Mouse (Mus musculus) heart, postnatal 4 days (tissue): ENCODE results near the gene Gm10142. TPM values are rescaled to one million over a fixed set of nuclear protein-coding genes. Genes with fewer than 3 reads are reported as not detected.
"Not testable (repeated sequence)": the region's sequence is repeated elsewhere in the genome, so short reads cannot be mapped to it uniquely, and the experiment has no call there.

Experiments
- DNase-seq: peaks from one replicate; pipeline ENCODE4 v3.0.0; 2021
- total RNA-seq, 2 experiments: library from RNA; stranded (reverse); gene quantifications; 2 replicates each; pipeline ENCODE4 v1.2.3; 2021

Gene Gm10142
- total RNA-seq, 2 experiments from 2014 or later: not detected

DNA sequence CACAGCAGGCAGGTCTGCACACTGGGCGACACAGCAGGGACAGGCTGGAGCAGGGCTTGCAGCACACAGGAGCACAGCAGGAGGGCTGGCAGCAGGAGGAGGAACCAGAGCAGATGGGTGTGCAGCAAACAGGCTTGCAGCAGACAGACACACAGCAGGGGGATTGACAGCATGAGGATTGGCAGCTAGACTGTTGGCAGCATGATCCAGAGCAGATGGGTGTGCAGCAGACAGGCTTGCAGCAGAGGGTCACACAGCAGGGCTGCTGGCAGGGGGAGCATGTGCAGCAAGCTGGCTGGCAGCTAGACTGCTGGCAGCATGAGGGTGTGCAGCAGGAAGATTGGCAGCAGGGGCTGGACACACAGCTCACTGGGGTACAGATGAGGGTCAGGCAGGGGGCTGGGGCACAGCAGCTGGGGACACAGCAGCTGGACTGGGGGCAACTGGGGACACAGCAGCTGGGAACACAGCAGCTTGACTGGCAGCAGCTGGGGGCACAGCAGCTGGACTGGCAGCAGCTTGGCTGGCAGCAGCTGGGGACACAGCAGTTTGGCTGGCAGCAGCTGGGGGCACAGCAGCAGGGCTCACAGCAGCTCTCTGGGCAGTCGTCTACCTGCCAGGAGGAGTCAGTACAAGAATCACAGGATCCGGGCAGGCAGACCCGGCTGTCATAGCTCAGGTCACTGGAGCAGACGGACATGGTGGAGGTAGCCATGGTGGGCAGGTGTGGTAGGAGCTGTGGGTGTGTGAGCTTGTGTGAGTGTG, 26.5 kb downstream of the Gm10142 start, which contains the start of gene Gm18596:
Gm18596 (minus strand) TSS at position 715 of the 765 bp plus-strand sequence.
- DNase-seq: not testable (repeated sequence)

DNA sequence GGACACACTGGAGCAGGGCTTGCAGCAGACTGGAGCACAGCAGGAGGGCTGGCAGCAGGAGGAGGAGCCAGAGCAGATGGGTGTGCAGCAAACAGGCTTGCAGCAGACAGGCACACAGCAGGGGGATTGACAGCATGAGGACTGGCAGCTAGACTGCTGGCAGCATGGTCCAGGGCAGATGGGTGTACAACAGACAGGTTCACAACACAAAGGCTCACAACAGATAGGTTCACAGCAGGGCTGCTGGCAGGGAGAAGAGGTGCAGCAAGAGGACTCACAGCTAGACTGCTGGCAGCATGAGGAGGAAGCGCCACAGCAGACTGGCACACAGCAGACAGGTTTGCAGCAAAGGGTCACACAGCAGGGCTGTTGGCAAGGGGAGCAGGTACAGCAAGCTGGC, 35.1 kb downstream of the Gm10142 start:
- DNase-seq: not testable (repeated sequence)

DNA sequence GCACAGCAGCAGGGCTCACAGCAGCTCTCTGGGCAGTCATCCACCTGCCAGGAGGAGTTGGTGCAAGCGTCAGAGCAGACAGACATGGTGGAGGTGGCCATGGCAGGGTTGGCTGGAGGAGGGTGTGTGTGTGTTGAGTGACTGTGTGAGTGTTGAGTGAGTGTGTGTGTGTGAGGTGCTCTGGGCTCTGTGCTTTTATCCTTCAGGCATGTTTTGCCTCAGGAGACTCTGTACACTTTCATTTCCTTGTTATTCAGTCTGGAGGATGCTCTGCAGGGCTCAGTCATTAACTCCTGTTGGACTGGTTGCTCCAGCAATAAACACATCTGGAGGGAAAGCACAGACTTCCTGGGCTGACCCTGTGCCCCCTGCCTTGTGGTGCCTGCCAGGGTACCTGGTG, 35.6 kb downstream of the Gm10142 start, which contains the start of gene Gm9736:
Gm9736 (minus strand) TSS at position 101 of the 400 bp plus-strand sequence.
- DNase-seq: not testable (repeated sequence)

DNA sequence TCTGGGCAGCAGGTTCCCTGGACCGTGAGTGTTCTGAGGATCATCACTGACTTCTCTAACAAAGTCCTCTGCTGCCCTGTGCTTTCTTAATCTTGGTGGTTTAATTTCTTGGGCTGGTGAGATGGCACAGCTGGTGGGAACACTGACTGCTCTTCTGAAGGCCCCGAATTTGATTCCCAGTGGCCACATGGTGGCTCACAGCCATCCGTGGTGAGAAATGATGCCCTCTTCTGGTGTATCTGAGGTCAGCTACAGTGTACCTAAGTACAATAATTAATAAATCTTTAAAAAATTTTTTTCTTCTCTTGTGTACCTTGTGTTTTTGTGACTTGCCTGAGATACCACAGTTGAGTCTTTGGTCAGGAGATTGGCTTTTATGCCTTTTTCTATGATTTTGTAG, 36.7 kb downstream of the Gm10142 start:
- not testable (repeated sequence) for DNase-seq

DNA sequence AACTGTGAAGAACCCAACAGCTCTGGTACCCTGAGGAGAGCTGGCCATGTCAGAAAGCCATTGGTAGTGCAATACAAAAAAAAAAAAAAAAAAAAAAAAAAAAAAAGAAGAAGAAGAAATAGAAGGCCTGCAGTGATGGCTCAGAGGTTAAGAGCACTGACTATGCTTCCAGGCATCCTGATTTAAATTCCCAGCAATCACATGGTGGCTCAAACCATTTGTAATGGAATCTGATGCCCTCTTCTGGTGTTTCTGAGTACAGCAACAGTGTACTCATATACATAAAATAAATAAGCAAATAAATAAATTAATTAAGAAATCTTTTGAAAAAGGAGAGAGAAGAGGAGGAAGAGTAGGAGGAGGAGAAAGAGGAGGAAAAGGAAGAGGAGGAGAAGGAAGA, 37.8 kb downstream of the Gm10142 start:
- DNase-seq: no peak

DNA sequence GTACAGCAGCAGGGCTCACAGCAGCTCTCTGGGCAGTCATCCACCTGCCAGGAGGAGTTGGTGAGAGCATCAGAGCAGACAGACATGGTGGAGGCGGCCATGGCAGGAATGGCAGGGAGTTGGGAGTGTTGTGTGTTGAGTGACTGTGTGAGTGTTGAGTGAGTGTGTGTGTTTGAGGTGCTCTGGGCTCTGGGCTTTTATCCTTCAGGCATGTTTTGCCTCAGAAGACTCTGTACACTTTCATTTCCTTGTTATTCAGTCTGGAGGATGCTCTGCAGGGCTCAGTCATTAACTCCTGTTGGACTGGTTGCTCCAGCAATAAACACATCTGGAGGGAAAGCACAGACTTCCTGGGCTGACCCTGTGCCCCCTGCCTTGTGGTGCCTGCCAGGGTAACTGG, 44.0 kb downstream of the Gm10142 start, which contains the start of gene Gm3233:
Gm3233 (minus strand) TSS at position 101 of the 400 bp plus-strand sequence.
- DNase-seq: not testable (repeated sequence)

Other genes with a start within 250 kb of the Gm10142 start
- gene Fam207a, start 200.0 kb upstream of the Gm10142 start, total RNA-seq: 10 to 100 TPM; 12.6 to 13.2 TPM
- gene Itgb2, start 185.6 kb upstream of the Gm10142 start, total RNA-seq: 1 to 10 TPM; 2.0 to 2.5 TPM
- 100 to 1,000 TPM; 113 to 119 TPM for gene Pttg1ip, start 134.1 kb upstream of the Gm10142 start, total RNA-seq
- gene Sumo3, start 109.7 kb upstream of the Gm10142 start, total RNA-seq: 10 to 100 TPM; 90.9 to 97.9 TPM
- gene Gm49325, start 109.6 kb upstream of the Gm10142 start, total RNA-seq: 10 to 100 TPM; 15.9 to 20.8 TPM
- 10 to 100 TPM; 56.1 to 63.8 TPM for gene Ube2g2, start 93.5 kb upstream of the Gm10142 start, total RNA-seq
- gene Tspear, start 29.2 kb upstream of the Gm10142 start, total RNA-seq: not detected
- gene Gm19402, start 25.1 kb upstream of the Gm10142 start, total RNA-seq: not detected
- gene Gm9508, start 18.6 kb upstream of the Gm10142 start, total RNA-seq: not detected
- gene Gm10272, start 9.2 kb upstream of the Gm10142 start, total RNA-seq: not detected
- not detected for gene Gm10024, start 4.3 kb upstream of the Gm10142 start, total RNA-seq
- gene Krtap12-1, start 4.8 kb downstream of the Gm10142 start, total RNA-seq: not detected
- not detected for gene Gm10100, start 10.7 kb downstream of the Gm10142 start, total RNA-seq
- gene Gm18596, start 26.8 kb downstream of the Gm10142 start, total RNA-seq: not detected
- not detected for gene Gm9736, start 35.5 kb downstream of the Gm10142 start, total RNA-seq
- not detected for gene Gm3233, start 43.9 kb downstream of the Gm10142 start, total RNA-seq
- not detected for gene Gm3238, start 55.5 kb downstream of the Gm10142 start, total RNA-seq
- gene Gm7138, start 61.1 kb downstream of the Gm10142 start, total RNA-seq: not detected
- gene Gm3250, start 66.7 kb downstream of the Gm10142 start, total RNA-seq: not detected
- gene Gm7137, start 72.4 kb downstream of the Gm10142 start, total RNA-seq: not detected
- not detected for gene Gm9639, start 79.3 kb downstream of the Gm10142 start, total RNA-seq
- not detected for gene Gm19668, start 83.3 kb downstream of the Gm10142 start, total RNA-seq
- not detected for gene Gm9507, start 96.0 kb downstream of the Gm10142 start, total RNA-seq
- gene Gm2696, start 98.9 kb downstream of the Gm10142 start, total RNA-seq: not detected
- not detected for gene Krtap10-4, start 111.3 kb downstream of the Gm10142 start, total RNA-seq
- not detected for gene Krtap10-10, start 120.1 kb downstream of the Gm10142 start, total RNA-seq
- not detected for gene Gm36176, start 131.0 kb downstream of the Gm10142 start, total RNA-seq
- gene Gm10318, start 137.1 kb downstream of the Gm10142 start, total RNA-seq: not detected
- not detected for gene Gm3285, start 146.2 kb downstream of the Gm10142 start, total RNA-seq
- 1 to 10 TPM; 1.6 to 1.8 TPM for gene Lrrc3, start 186.7 kb downstream of the Gm10142 start, total RNA-seq